Mouse (Mus musculus) heart, postnatal 0 days (tissue): ENCODE measurements around the gene Fbxl13. TPM values are rescaled to one million over a fixed set of nuclear protein-coding genes. Genes with fewer than 3 reads are reported as not detected.
A peak's percentile ranks its signal among the peaks of the same experiment; 100 is the strongest.

Source experiments
- ATAC-seq: fragments of 200-750 bp; cut with Nextera tagmentation; 2 replicates; pipeline ENCODE4 v1.8.0; 2017; ENCODE audit warnings: low read depth, moderate number of reproducible peaks, moderate library complexity; ENCODE audit not compliant: insufficient read depth
- DNase-seq: peaks from one replicate; pipeline ENCODE4 v3.0.0-alpha.2; 2016; ENCODE audit warnings: low spot score
- H3K27ac ChIP-seq: fragments of 300-500 bp; sonication (generic); 2 replicates; pipeline ENCODE4 v1.5.1; 2014; ENCODE audit warnings: low read depth, mild to moderate bottlenecking
- H3K27me3 ChIP-seq: fragments of 300-500 bp; sonication (generic); 2 replicates; pipeline ENCODE4 v1.6.1; 2014; ENCODE audit warnings: low read length, mixed read lengths; ENCODE audit not compliant: control insufficient read depth, insufficient read depth
- H3K36me3 ChIP-seq: fragments of 300-500 bp; sonication (generic); replicated peaks from 2 replicates; pipeline ENCODE4 v1.6.1; 2014; ENCODE audit warnings: low read length, mixed read lengths; ENCODE audit not compliant: control insufficient read depth, insufficient read depth
- H3K4me1 ChIP-seq: fragments of 300-500 bp; sonication (generic); 2 replicates; pipeline ENCODE4 v1.6.1; 2014; ENCODE audit warnings: antibody characterized with exemption; ENCODE audit not compliant: control insufficient read depth, insufficient read depth
- H3K4me2 ChIP-seq: fragments of 300-500 bp; sonication (generic); 2 replicates; pipeline ENCODE4 v1.6.1; 2014; ENCODE audit warnings: low read depth, mild to moderate bottlenecking, low read length, moderate library complexity
- H3K4me3 ChIP-seq: fragments of 300-500 bp; sonication (generic); 2 replicates; pipeline ENCODE4 v1.5.1; 2014; ENCODE audit warnings: low read depth, low read length
- H3K9ac ChIP-seq: fragments of 300-500 bp; sonication (generic); replicated peaks from 2 replicates; pipeline ENCODE4 v1.6.1; 2014; ENCODE audit warnings: low read depth, low read length, mixed read lengths
- H3K9me3 ChIP-seq: fragments of 300-500 bp; sonication (generic); replicated peaks from 2 replicates; pipeline ENCODE4 v1.6.1; 2016; ENCODE audit warnings: low read length; ENCODE audit not compliant: control insufficient read depth
- CTCF ChIP-seq: IDR thresholded peaks from 2 replicates; pipeline ENCODE4 v1.5.1; 2016; ENCODE audit warnings: antibody characterized with exemption, control low read depth, low read depth
- EP300 ChIP-seq: IDR thresholded peaks from 2 replicates; pipeline ENCODE4 v1.6.1; 2016; ENCODE audit warnings: antibody characterized with exemption, low read depth
- WGBS: fragments of 180-500 bp; shearing (Covaris S2); extraction: QIAGEN DNeasy Blood & Tissue Kit; methylation state at CpG from one replicate; pipeline ENCODE4 v1.1.7; 2014; 5-methylcytosine and 5-hydroxymethylcytosine counted together
- polyA plus RNA-seq: library from polyadenylated mRNA; unstranded; fragments of >200 nt; fragmentation: Nextera tagmentation; extraction: Ambion mirVana; gene quantifications from 2 replicates; pipeline ENCODE4 v1.2.1, GENCODE M21; 2015
- total RNA-seq: library from RNA; depleted of rRNA; stranded (reverse); fragments of >200 nt; gene quantifications from 2 replicates; pipeline ENCODE4 v1.2.3, GENCODE M21; 2014; ENCODE audit warnings: low replicate concordance

The Fbxl13 gene
- total and polyA plus RNA-seq, 2 experiments from 2014 or later: 0.15 TPM; not detected in 1

- H3K36me3 ChIP-seq: no peaks in the 10 kb centered on the region
- peaks cover 11% of the 10 kb centered on the region; the same call in 1 of the 2 replicates for H3K4me1 ChIP-seq
- ATAC-seq: no peak
- H3K4me2 ChIP-seq: no peak overlapping the region
- no peaks in the 10 kb centered on the region; the same call in 1 of the 2 replicates for H3K9me3 ChIP-seq
- H3K27me3 ChIP-seq: no peaks in the 10 kb centered on the region
- no peak for DNase-seq
- H3K9ac ChIP-seq: no peak overlapping the region
- TF ChIP-seq CTCF (no peak), EP300 (no peak)
- H3K4me3 ChIP-seq: no peak overlapping the region
- 74% methylated on average over 10 of the region's 10 CpGs for WGBS
- no peak overlapping the region for H3K27ac ChIP-seq
Measured at GRCm38 (mm10) chr5:21685001-21685400, 39.6 kb upstream of the Fbxl13 start.

GRCm38 (mm10) chr5:21683811-21684210, 38.4 kb upstream of the Fbxl13 start:
- ATAC-seq (no peak), DNase-seq (no peak)
- H3K4me3 ChIP-seq: no peak overlapping the region
- no peaks in the 10 kb centered on the region for H3K27me3 ChIP-seq
- no peaks in the 10 kb centered on the region; the same call in 1 of the 2 replicates for H3K9me3 ChIP-seq
- no peaks in the 10 kb centered on the region for H3K36me3 ChIP-seq
- H3K9ac ChIP-seq: no peak overlapping the region
- no peak overlapping the region for H3K27ac ChIP-seq
- TF ChIP-seq CTCF (no peak), EP300 (no peak)
- H3K4me2 ChIP-seq: no peak overlapping the region
- H3K4me1 ChIP-seq: peaks cover 11% of the 10 kb centered on the region; the same call in 1 of the 2 replicates
- WGBS: 88% methylated on average over 9 of the region's 9 CpGs

- TF ChIP-seq CTCF (no peak), EP300 (no peak)
- no peak for DNase-seq
- H3K27me3 ChIP-seq: no peaks in the 10 kb centered on the region
- WGBS: 37% methylated on average over 5 of the region's 5 CpGs
- no peaks in the 10 kb centered on the region; the same call in 1 of the 2 replicates for H3K9me3 ChIP-seq
- ATAC-seq: peak; percentile 47
- peaks cover 11% of the 10 kb centered on the region; the same call in 1 of the 2 replicates for H3K4me1 ChIP-seq
- H3K27ac ChIP-seq: peak overlapping the region; percentile 78
- H3K4me3 ChIP-seq: no peak overlapping the region
- H3K4me2 ChIP-seq: peak overlapping the region; percentile 30
- no peak overlapping the region for H3K9ac ChIP-seq
- 0 out of 2 replicates have a peak, but pooled peaks cover 5% of the 10 kb centered on the region for H3K36me3 ChIP-seq
Measured at GRCm38 (mm10) chr5:21680940-21681339, 35.5 kb upstream of the Fbxl13 start.

- no peak overlapping the region for H3K4me3 ChIP-seq
- DNase-seq (no peak), ATAC-seq (no peak; the same call in 1 of the 2 replicates)
- TF ChIP-seq CTCF (no peak), EP300 (no peak)
- no peaks in the 10 kb centered on the region; the same call in 1 of the 2 replicates for H3K9me3 ChIP-seq
- H3K4me2 ChIP-seq: no peak overlapping the region
- no peak overlapping the region for H3K27ac ChIP-seq
- no peak overlapping the region for H3K9ac ChIP-seq
- peaks cover 11% of the 10 kb centered on the region; the same call in 1 of the 2 replicates for H3K4me1 ChIP-seq
- peaks cover 13% of the 10 kb centered on the region for H3K36me3 ChIP-seq
- 68% methylated on average over 4 of the region's 4 CpGs for WGBS
- H3K27me3 ChIP-seq: no peaks in the 10 kb centered on the region
Measured at GRCm38 (mm10) chr5:21680029-21680428, 34.6 kb upstream of the Fbxl13 start.

GRCm38 (mm10) chr5:21678363-21678762, 32.9 kb upstream of the Fbxl13 start:
- no peak for DNase-seq
- 95% methylated on average over 9 of the region's 9 CpGs for WGBS
- ATAC-seq: no peak
- Histone ChIP-seq H3K36me3 (peaks cover 17% of the 10 kb centered on the region), H3K9me3 (no peaks in the 10 kb centered on the region), H3K27me3 (no peaks in the 10 kb centered on the region), H3K4me3 (no peak overlapping the region), H3K27ac (no peak overlapping the region), H3K4me1 (peaks cover 11% of the 10 kb centered on the region; the same call in 1 of the 2 replicates), H3K4me2 (no peak overlapping the region), H3K9ac (no peak overlapping the region)
- TF ChIP-seq EP300: no peak
- TF ChIP-seq CTCF: no peak

GRCm38 (mm10) chr5:21677939-21678338, 32.5 kb upstream of the Fbxl13 start:
- TF ChIP-seq CTCF (no peak), EP300 (no peak)
- no peak overlapping the region for H3K4me2 ChIP-seq
- peaks cover 17% of the 10 kb centered on the region for H3K36me3 ChIP-seq
- H3K9me3 ChIP-seq: no peaks in the 10 kb centered on the region
- ATAC-seq: no peak
- H3K27ac ChIP-seq: no peak overlapping the region
- H3K4me1 ChIP-seq: peaks cover 11% of the 10 kb centered on the region; the same call in 1 of the 2 replicates
- no peak overlapping the region for H3K4me3 ChIP-seq
- H3K9ac ChIP-seq: no peak overlapping the region
- no peaks in the 10 kb centered on the region for H3K27me3 ChIP-seq
- DNase-seq: no peak
- WGBS: 89% methylated on average over 6 of the region's 6 CpGs
